Mouse (Mus musculus) forebrain, postnatal 0 days (tissue): Measurements from ENCODE around the gene Jmjd7. TPM values are rescaled to one million over a fixed set of nuclear protein-coding genes. Genes with fewer than 3 reads are reported as not detected.

Experiments
- ATAC-seq: fragments of 200-750 bp; cut with Nextera tagmentation; 2 replicates; pipeline ENCODE4 v1.8.0; 2017; ENCODE audit warnings: mild to moderate bottlenecking, moderate library complexity
- DNase-seq: peaks from one replicate; pipeline ENCODE4 v3.0.0-alpha.2; 2015
- H3K27ac ChIP-seq: fragments of 300-500 bp; sonication (generic); 2 replicates; pipeline ENCODE4 v1.5.1; 2014; ENCODE audit warnings: low read depth, mild to moderate bottlenecking, antibody characterized with exemption, low read length, moderate library complexity, mixed read lengths
- H3K27me3 ChIP-seq: fragments of 300-500 bp; sonication (generic); 2 replicates; pipeline ENCODE4 v1.6.1; 2014; ENCODE audit warnings: mild to moderate bottlenecking, low read length, mixed read lengths; ENCODE audit not compliant: insufficient read depth
- H3K36me3 ChIP-seq: fragments of 300-500 bp; sonication (generic); 2 replicates; pipeline ENCODE4 v1.6.1; 2014; ENCODE audit warnings: mild to moderate bottlenecking, moderate library complexity; ENCODE audit not compliant: insufficient read depth
- H3K4me1 ChIP-seq: fragments of 300-500 bp; sonication (generic); 2 replicates; pipeline ENCODE4 v1.6.1; 2014; ENCODE audit warnings: antibody characterized with exemption; ENCODE audit not compliant: insufficient read depth
- H3K4me2 ChIP-seq: fragments of 300-500 bp; sonication (generic); 2 replicates; pipeline ENCODE4 v1.6.1; 2014; ENCODE audit warnings: low read depth, mild to moderate bottlenecking, moderate library complexity
- H3K4me3 ChIP-seq: fragments of 300-500 bp; sonication (generic); 2 replicates; pipeline ENCODE4 v1.5.1; 2014; ENCODE audit warnings: low read depth, low read length, mixed read lengths
- H3K9ac ChIP-seq: fragments of 300-500 bp; sonication (generic); 2 replicates; pipeline ENCODE4 v1.6.1; 2014; ENCODE audit warnings: mild to moderate bottlenecking
- H3K9me3 ChIP-seq: fragments of 300-500 bp; sonication (generic); 2 replicates; pipeline ENCODE4 v1.6.1; 2016; ENCODE audit warnings: low read length
- CTCF ChIP-seq: sonication (generic); IDR thresholded peaks from 2 replicates; pipeline ENCODE4 v1.5.1; 2016; ENCODE audit warnings: antibody characterized with exemption, control low read depth, low read depth
- WGBS: fragments of 180-500 bp; shearing (Covaris S2); extraction: QIAGEN DNeasy Blood & Tissue Kit; methylation state at CpG from one replicate; pipeline ENCODE4 v1.1.7; 2014; 5-methylcytosine and 5-hydroxymethylcytosine counted together
- polyA plus RNA-seq: library from polyadenylated mRNA; unstranded; fragments of >200 nt; fragmentation: Nextera tagmentation; extraction: Ambion mirVana; gene quantifications from 2 replicates; pipeline ENCODE4 v1.2.1, GENCODE M21; 2015
- total RNA-seq: library from RNA; depleted of rRNA; stranded (reverse); fragments of >200 nt; gene quantifications from 2 replicates; pipeline ENCODE4 v1.2.3, GENCODE M21; 2014

The Jmjd7 gene
- total and polyA plus RNA-seq, 2 experiments from 2014 or later: 14.6 to 16.9 TPM

DNA sequence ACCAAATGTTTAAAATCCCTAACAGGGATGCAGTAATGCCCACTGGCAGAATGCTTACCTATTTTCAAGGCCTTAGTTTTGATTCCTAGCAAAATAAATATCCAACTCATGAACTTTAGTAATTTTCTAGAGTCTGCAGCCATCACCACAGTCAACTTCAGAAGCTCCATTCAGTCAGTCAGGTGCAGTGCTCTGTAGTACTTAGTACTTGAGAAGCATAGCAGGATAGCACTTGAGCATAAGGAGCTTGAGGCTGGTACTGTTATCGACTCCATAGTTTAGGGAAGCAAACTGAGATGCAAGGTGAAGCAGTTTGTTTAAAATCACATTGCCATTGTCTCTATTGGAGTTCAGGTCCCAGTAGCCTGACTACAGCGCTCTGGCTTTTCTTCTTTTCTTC lies 27.6 kb upstream of the Jmjd7 start:
- H3K9me3 ChIP-seq: no peaks in the 10 kb centered on the region
- no peaks in the 10 kb centered on the region for H3K4me1 ChIP-seq
- H3K27me3 ChIP-seq: no peaks in the 10 kb centered on the region
- ATAC-seq (no peak), DNase-seq (no peak)
- H3K36me3 ChIP-seq: peaks cover 12% of the 10 kb centered on the region
- H3K4me3 ChIP-seq: no peak overlapping the region
- TF ChIP-seq CTCF: no peak
- H3K9ac ChIP-seq: no peak overlapping the region
- 98% methylated on average over 2 of the region's 2 CpGs for WGBS
- H3K27ac ChIP-seq: no peak overlapping the region
- H3K4me2 ChIP-seq: no peak overlapping the region

DNA sequence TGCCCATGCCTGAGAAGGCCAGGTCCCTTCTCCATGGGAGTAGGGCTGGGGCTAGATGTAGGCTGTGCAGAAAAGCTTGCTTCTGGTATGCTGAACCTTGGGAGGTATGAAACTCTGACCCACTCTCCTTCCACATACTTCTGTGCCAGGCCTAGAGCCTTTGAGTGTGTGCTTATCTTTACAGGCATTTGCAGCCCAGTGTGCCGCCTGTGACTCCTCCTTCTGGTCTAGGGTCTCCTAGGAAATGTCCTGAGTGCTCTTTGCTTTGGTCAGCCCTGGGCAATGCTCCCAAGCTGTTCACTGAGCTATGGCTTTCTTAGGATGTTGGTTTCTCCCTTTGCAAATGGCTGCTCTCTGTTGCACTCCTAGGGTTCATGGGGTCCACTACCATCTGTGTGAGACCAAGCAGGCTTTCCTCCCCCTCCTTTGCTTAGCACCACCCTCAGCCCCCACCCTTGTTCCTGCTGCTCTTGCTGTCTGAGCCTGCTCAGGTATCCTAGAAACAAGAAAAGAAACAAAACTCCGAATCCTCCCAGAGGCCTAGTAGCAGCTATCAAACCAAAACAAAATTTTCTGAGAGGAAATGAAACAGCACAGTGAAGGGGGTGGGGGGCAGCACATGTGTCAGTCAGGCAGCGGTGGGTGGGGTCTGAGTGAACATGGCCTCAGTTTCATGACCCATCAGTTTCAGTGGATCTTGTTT lies 26.2 kb upstream of the Jmjd7 start:
- Histone ChIP-seq H3K4me1 (no peaks in the 10 kb centered on the region), H3K9ac (no peak overlapping the region), H3K4me3 (no peak overlapping the region), H3K27me3 (no peaks in the 10 kb centered on the region), H3K36me3 (peaks cover 12% of the 10 kb centered on the region), H3K9me3 (no peaks in the 10 kb centered on the region), H3K27ac (no peak overlapping the region), H3K4me2 (no peak overlapping the region)
- WGBS: 81% methylated on average over 3 of the region's 3 CpGs
- DNase-seq (no peak), ATAC-seq (no peak)
- TF ChIP-seq CTCF: no peak

DNA sequence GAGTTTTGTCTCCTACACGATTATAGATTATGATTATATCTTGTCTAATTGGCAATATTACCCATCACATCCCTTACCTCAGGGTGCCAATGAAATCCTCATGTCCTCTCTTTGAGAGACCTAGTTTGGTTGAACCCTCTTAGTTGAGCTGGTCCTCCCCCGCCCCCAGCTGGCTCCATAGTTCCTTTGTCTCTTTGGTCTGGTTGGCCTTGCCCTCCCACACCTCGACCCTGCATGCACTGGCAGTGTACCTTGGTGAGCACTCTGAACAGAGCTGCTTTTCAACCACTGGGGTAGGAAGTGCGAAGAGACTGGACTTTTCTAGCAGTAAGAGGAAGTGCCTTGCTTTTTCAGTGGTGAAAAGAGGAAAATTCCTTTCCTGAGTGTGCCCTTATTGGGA lies 25.3 kb upstream of the Jmjd7 start:
- Histone ChIP-seq H3K36me3 (peaks cover 12% of the 10 kb centered on the region), H3K4me1 (no peaks in the 10 kb centered on the region), H3K9ac (no peak overlapping the region), H3K9me3 (no peaks in the 10 kb centered on the region), H3K27me3 (no peaks in the 10 kb centered on the region), H3K4me2 (no peak overlapping the region), H3K27ac (no peak overlapping the region), H3K4me3 (no peak overlapping the region)
- WGBS: 82% methylated on average over 4 of the region's 4 CpGs
- DNase-seq: no peak
- no peak for TF ChIP-seq CTCF
- ATAC-seq: no peak

DNA sequence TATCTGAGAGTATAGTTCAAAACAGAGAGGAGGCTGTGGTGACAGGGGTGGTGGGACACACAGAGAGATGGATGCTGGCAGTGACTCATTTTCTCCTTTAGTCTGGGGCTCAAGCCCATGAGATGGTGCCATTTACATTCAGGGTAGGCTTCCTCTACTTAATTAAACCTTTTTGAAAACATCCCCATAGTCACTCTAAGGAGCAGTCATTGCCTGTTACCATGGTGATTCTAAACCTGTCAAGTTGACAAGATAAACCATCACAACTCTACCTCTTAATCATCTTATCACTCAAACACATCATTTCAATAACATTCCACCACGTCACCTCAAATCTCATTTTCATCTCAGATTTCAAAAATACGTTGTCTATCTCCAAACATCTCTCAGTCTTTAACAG lies 23.3 kb upstream of the Jmjd7 start:
- Histone ChIP-seq H3K9ac (no peak overlapping the region), H3K9me3 (no peaks in the 10 kb centered on the region), H3K27me3 (no peaks in the 10 kb centered on the region), H3K4me1 (no peaks in the 10 kb centered on the region), H3K4me2 (no peak overlapping the region), H3K36me3 (peaks cover 15% of the 10 kb centered on the region), H3K27ac (no peak overlapping the region), H3K4me3 (no peak overlapping the region)
- TF ChIP-seq CTCF: no peak
- DNase-seq (peak; percentile 14), ATAC-seq (peak; percentile 85)
- 67% methylated on average over 2 of the region's 2 CpGs for WGBS

DNA sequence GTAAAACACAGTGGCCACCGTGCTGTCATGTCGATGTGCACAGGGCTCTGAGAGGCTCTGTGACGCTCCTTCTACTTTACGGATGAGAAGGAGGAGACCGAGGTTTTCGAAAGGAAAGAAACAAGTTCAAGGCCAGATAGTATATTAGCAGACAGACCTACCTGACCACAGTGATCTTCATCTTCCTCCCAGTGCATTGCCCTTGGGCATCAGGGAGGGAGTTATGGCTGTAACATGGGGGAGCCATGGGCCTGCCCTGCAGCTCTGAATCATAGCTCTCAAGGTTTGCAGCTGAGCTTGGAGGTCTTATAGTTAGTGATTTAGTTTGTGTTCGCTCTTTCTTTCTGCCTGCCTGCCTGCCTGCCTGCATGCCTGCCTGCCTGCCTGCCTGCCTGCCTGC lies 20.6 kb upstream of the Jmjd7 start:
- 0 out of 2 replicates have a peak, but pooled peaks cover 9% of the 10 kb centered on the region for H3K36me3 ChIP-seq
- H3K9me3 ChIP-seq: no peaks in the 10 kb centered on the region
- no peak for ATAC-seq
- DNase-seq: no peak
- H3K4me3 ChIP-seq: no peak overlapping the region
- H3K4me2 ChIP-seq: no peak overlapping the region
- H3K4me1 ChIP-seq: no peaks in the 10 kb centered on the region
- no peaks in the 10 kb centered on the region for H3K27me3 ChIP-seq
- 94% methylated on average over 7 of the region's 7 CpGs for WGBS
- H3K27ac ChIP-seq: no peak overlapping the region
- no peak for TF ChIP-seq CTCF
- no peak overlapping the region for H3K9ac ChIP-seq

DNA sequence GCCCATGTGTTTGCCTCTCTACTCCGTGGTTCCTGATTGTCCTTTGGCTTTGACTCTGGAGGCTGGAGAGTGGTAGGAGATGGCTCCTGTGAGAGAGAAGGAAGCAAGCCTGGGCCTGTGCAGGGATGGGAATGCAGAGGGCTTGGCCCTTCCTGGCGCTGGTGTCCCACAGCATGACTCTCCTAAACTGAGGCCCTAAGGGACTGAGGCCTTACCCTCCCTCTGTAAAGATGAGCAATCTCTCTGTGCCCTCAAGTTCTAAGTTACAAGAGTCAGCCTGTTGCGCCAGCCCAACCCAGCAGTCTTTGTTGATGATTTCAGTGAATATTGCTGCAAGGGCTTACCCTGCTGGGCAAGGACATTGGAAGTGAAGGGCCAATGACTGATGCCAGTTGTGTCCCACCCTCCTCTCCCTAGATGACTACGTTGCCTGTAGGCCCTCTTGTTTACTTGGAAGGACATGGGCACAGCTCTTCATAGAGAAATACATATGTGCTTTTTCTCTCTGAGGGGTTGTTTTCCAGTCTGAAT lies 19.5 kb upstream of the Jmjd7 start:
- no peak for DNase-seq
- H3K9ac ChIP-seq: no peak overlapping the region
- WGBS: 81% methylated on average over 4 of the region's 4 CpGs
- no peaks in the 10 kb centered on the region for H3K4me1 ChIP-seq
- H3K4me2 ChIP-seq: no peak overlapping the region
- no peaks in the 10 kb centered on the region for H3K9me3 ChIP-seq
- no peak for ATAC-seq
- peaks cover 12% of the 10 kb centered on the region for H3K36me3 ChIP-seq
- TF ChIP-seq CTCF: no peak
- no peak overlapping the region for H3K4me3 ChIP-seq
- no peaks in the 10 kb centered on the region for H3K27me3 ChIP-seq
- H3K27ac ChIP-seq: no peak overlapping the region

DNA sequence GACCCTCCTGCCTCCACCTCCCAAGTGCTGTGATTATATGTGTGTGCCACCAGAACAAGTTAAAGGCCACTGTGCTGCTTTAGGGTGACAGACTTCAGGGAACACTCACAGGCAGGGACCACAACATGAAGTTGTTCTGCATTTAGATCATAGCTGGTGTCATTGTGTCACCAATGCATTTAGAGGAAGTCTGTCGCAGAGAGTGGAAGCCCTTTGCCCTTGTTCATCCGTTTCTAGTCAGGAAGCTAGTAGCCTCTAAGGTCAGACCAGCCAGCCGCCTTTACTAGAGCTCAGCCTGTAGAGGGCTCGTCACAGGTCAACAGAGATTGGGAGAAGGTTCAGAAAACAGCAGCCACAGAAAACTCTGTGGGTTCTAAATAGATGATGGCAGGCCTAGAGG lies 18.6 kb upstream of the Jmjd7 start:
- ATAC-seq: no peak; the same call in 1 of the 2 replicates
- peaks cover 16% of the 10 kb centered on the region for H3K36me3 ChIP-seq
- 79% methylated on average over 4 of the region's 4 CpGs for WGBS

More for the DNA sequence above, 18.6 kb upstream of the Jmjd7 start:
- no peak overlapping the region for H3K27ac ChIP-seq
- no peaks in the 10 kb centered on the region for H3K4me1 ChIP-seq
- H3K9ac ChIP-seq: no peak overlapping the region
- H3K4me2 ChIP-seq: no peak overlapping the region
- no peaks in the 10 kb centered on the region for H3K27me3 ChIP-seq
- DNase-seq: no peak
- H3K9me3 ChIP-seq: no peaks in the 10 kb centered on the region
- no peak for TF ChIP-seq CTCF
- no peak overlapping the region for H3K4me3 ChIP-seq
